Mouse (Mus musculus): Measurements from ENCODE around the gene Kdm2a.

GRCm38 (mm10) chr19:4346479-4346878 lies 51.6 kb downstream of the Kdm2a start:
- TF ChIP-seq POLR2A (IDR thresholded peaks at IDR 0.05; ENCODE audit: control insufficient read depth in 1 of 2, insufficient read depth in 1 of 2, low read depth in 1 of 2, low read length in 2 of 2, poor library complexity in 1 of 2), result no peak
- TF ChIP-seq USF1 (IDR thresholded peaks at IDR 0.05; ENCODE audit: low read depth, low read length), result no peak
- no peak for TF ChIP-seq CTCF (IDR thresholded peaks at IDR 0.05 in 2 of 3, conservative IDR thresholded peaks at IDR 0.05 in 1 of 3; ENCODE audit: control insufficient read depth in 1 of 3, insufficient read depth in 1 of 3, low read depth in 2 of 3, low read length in 3 of 3, poor library complexity in 1 of 3, severe bottlenecking in 1 of 3)

Measured in MEL (cell line).